Mouse (Mus musculus) megakaryocyte, embryonic 14.5 days (primary cell): ENCODE results near the gene Lmbrd2.

Experiments used
- FLI1 ChIP-seq: IDR thresholded peaks from 2 replicates; pipeline ENCODE4 v1.6.1; 2012; ENCODE audit warnings: low read length, inconsistent platforms, mixed read lengths
- GATA1 ChIP-seq: IDR thresholded peaks from 3 replicates; pipeline ENCODE4 v1.6.1; 2012; ENCODE audit warnings: mixed read lengths, low read length, inconsistent platforms, borderline replicate concordance

GRCm38 (mm10) chr15:9114599-9114998 lies 25.8 kb upstream of the Lmbrd2 start:
- TF ChIP-seq GATA1 (no peak), FLI1 (no peak)
